Comparison of ENCODE assay signal across 14 mouse cellular contexts in genomic region chr15:83425277-83425676, GRCm38 (mm10). TPM values are rescaled to one million over a fixed set of nuclear protein-coding genes. Genes with fewer than 3 reads are reported as not detected.
DNase-seq lines count a peak whose midpoint lies in the region; ATAC-seq and TF ChIP-seq lines count a peak whose summit lies in the region.
"Had no signal": no experiment of that assay in that cellular context is flagged by ENCODE, and none has a peak within 500 bp of the region (broad histone marks: within the 10 kb centered on the region; RNA-seq: fewer than 3 reads in every experiment).

No protein-coding gene starts in this region.

- no peak for TF ChIP-seq CTCF in stomach, postnatal 0 days (IDR thresholded peaks at IDR 0.05; ENCODE audit: low read depth)

- no peak for TF ChIP-seq EP300 in stomach, postnatal 0 days (optimal IDR thresholded peaks at IDR 0.05)

- no peaks in the 10 kb centered on the region for H3K27me3 ChIP-seq in heart, embryonic 15.5 days
- no peaks in the 10 kb centered on the region for H3K27me3 ChIP-seq in stomach, embryonic 15.5 days (replicated peaks)
- no peaks in the 10 kb centered on the region for H3K27me3 ChIP-seq in stomach, postnatal 0 days (ENCODE audit: control insufficient read depth, insufficient read depth, low read length)
- H3K27me3 ChIP-seq in liver, embryonic 13.5 days: no peaks in the 10 kb centered on the region
- H3K27me3 ChIP-seq: CH12.LX; limb, embryonic 13.5 days; megakaryocyte, embryonic 14.5 days had no signal

- no peak overlapping the region for H3K9ac ChIP-seq in heart, embryonic 15.5 days
- no peak overlapping the region for H3K9ac ChIP-seq in stomach, embryonic 15.5 days
- no peak overlapping the region for H3K9ac ChIP-seq in stomach, postnatal 0 days (ENCODE audit: low read length)
- H3K9ac ChIP-seq in liver, embryonic 13.5 days: peak overlapping the region; percentile 64
- H3K9ac ChIP-seq: limb, embryonic 13.5 days had no signal

- no peak overlapping the region for H3K4me3 ChIP-seq in heart, embryonic 15.5 days
- no peak overlapping the region for H3K4me3 ChIP-seq in stomach, embryonic 15.5 days (replicated peaks)
- H3K4me3 ChIP-seq in stomach, postnatal 0 days (ENCODE audit: low read depth, low read length): no peak overlapping the region
- no peak overlapping the region for H3K4me3 ChIP-seq in liver, embryonic 13.5 days (replicated peaks)
- H3K4me3 ChIP-seq: limb, embryonic 13.5 days had no signal

- peaks cover 74% of the 10 kb centered on the region for H3K4me1 ChIP-seq in heart, embryonic 15.5 days (replicated peaks)
- H3K4me1 ChIP-seq in stomach, embryonic 15.5 days: peaks cover 9% of the 10 kb centered on the region; the same call in 1 of the 2 replicates
- peaks cover 3% of the 10 kb centered on the region; the same call in 1 of the 2 replicates for H3K4me1 ChIP-seq in stomach, postnatal 0 days (replicated peaks; ENCODE audit: control insufficient read depth, insufficient read depth)
- peaks cover 99% of the 10 kb centered on the region for H3K4me1 ChIP-seq in liver, embryonic 13.5 days (replicated peaks)

- H3K4me2 ChIP-seq in heart, embryonic 15.5 days: no peak overlapping the region
- H3K4me2 ChIP-seq in stomach, embryonic 15.5 days: no peak overlapping the region
- no peak overlapping the region for H3K4me2 ChIP-seq in stomach, postnatal 0 days (replicated peaks; ENCODE audit: low read depth)
- peak overlapping the region; percentile 63 for H3K4me2 ChIP-seq in liver, embryonic 13.5 days
- H3K4me2 ChIP-seq: limb, embryonic 13.5 days had no signal

- peak overlapping the region; percentile 61 for H3K27ac ChIP-seq in heart, embryonic 15.5 days
- 0 out of 2 replicates have a peak overlapping the region, but pooled peaks have one; percentile 21 for H3K27ac ChIP-seq in stomach, embryonic 15.5 days
- H3K27ac ChIP-seq in stomach, postnatal 0 days (replicated peaks): no peak overlapping the region
- peak overlapping the region; percentile 99 for H3K27ac ChIP-seq in liver, embryonic 13.5 days
- H3K27ac ChIP-seq: hindbrain, postnatal 0 days had no signal

- ATAC-seq in heart, embryonic 15.5 days (replicated peaks; ENCODE audit: insufficient number of reproducible peaks, insufficient read depth, low FRiP score, low read depth): no peak
- no peak for ATAC-seq in stomach, embryonic 15.5 days (ENCODE audit: insufficient read depth, low FRiP score, low read depth)
- no peak for ATAC-seq in stomach, postnatal 0 days (ENCODE audit: low FRiP score, low TSS enrichment)
- ATAC-seq in liver, embryonic 13.5 days (ENCODE audit: low read depth): peak; percentile 22
- ATAC-seq: forebrain, embryonic 14.5 days had no signal

- H3K9me3 ChIP-seq in heart, embryonic 15.5 days (replicated peaks): no peaks in the 10 kb centered on the region
- no peaks in the 10 kb centered on the region for H3K9me3 ChIP-seq in stomach, embryonic 15.5 days
- no peaks in the 10 kb centered on the region for H3K9me3 ChIP-seq in stomach, postnatal 0 days (ENCODE audit: control insufficient read depth, low read length)
- no peaks in the 10 kb centered on the region for H3K9me3 ChIP-seq in liver, embryonic 13.5 days (replicated peaks)
- H3K9me3 ChIP-seq: limb, embryonic 13.5 days had no signal

- no peak for DNase-seq in heart, adult 9 months (ENCODE audit: low spot score in 2 of 2)
- DNase-seq in stomach, postnatal 0 days (ENCODE audit: low spot score): no peak
- peak; percentile 64 for DNase-seq in liver, embryonic 13.5 days
- DNase-seq in left cerebral cortex, postnatal 25 days (ENCODE audit: low spot score in 2 of 2): no peak
- DNase-seq in layer of hippocampus, adult 9-11 months: no peak
- DNase-seq: cerebellum, postnatal 14 days; gastrocnemius, postnatal 14 days had no signal

- intact Hi-C loops in left cerebral cortex, postnatal 25 days (cut with DNase I): no loop called here

- H3K36me3 ChIP-seq in heart, embryonic 15.5 days: no peaks in the 10 kb centered on the region
- no peaks in the 10 kb centered on the region for H3K36me3 ChIP-seq in stomach, embryonic 15.5 days
- no peaks in the 10 kb centered on the region for H3K36me3 ChIP-seq in stomach, postnatal 0 days (ENCODE audit: control insufficient read depth, insufficient read depth, low read length)
- H3K36me3 ChIP-seq in liver, embryonic 13.5 days: no peaks in the 10 kb centered on the region
- H3K36me3 ChIP-seq: limb, embryonic 13.5 days had no signal

- WGBS in heart, embryonic 15.5 days: 56% methylated on average over 4 of the region's 4 CpGs
- 71% methylated on average over 4 of the region's 4 CpGs for WGBS in stomach, embryonic 15.5 days
- 74% methylated on average over 4 of the region's 4 CpGs for WGBS in stomach, postnatal 0 days
- 21% methylated on average over 4 of the region's 4 CpGs for WGBS in liver, embryonic 13.5 days (ENCODE audit: insufficient replicate concordance)

RNA-seq across cellular contexts. Expression of gene Pacsin2, which starts 39.1 kb away (rescaled TPM):
- polyA plus RNA-seq in heart, embryonic 15.5 days (2015; fragmentation: Nextera tagmentation; extraction: Ambion mirVana): 59.3 and 75.3 TPM in 2 replicates
- 64.0 and 69.1 TPM in 2 replicates for polyA plus RNA-seq in stomach, embryonic 15.5 days (2015; fragmentation: Nextera tagmentation; extraction: Ambion mirVana)
- 42.5 and 46.6 TPM in 2 replicates for polyA plus RNA-seq in stomach, postnatal 0 days (2015; fragmentation: Nextera tagmentation; extraction: Ambion mirVana)
- 45.0 and 58.2 TPM in 2 replicates for polyA plus RNA-seq in liver, embryonic 13.5 days (2015; fragmentation: Nextera tagmentation; extraction: Ambion mirVana)
- 10 to 100 TPM; 90.1 to 97.8 TPM for total RNA-seq in left cerebral cortex, postnatal 25 days (2021)
